ENCODE assay signal across 10 mouse cellular contexts in the genomic region with DNA sequence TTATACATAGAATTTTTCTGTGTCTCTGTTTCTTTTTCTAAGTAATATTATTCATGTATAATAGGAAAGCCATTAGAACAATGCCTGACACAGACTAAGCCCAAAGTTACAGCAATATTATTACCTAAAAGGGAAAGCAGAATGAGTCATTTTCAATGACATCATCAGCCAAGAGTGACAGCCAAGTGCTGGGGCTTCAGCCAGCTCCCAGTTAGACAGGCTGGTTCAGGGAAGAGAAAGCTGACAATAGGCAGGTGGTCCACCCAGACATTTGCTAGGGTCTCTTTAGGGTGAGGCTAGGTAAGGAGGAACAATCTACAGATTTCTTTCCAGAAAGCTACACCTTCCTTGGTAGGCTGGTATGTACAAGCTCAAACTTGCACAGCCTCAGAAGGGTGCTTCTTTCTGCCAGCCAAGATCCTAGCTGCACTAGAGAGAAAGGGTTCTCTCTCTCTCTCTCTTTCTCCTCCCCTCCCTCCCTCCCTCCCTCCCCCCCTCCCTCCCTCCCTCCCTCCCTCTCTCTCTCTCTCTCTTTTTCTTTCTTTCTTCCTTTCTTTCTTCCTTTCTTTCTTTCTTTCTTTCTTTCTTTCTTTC. TPM values are rescaled to one million over a fixed set of nuclear protein-coding genes. Genes with fewer than 3 reads are reported as not detected.
DNase-seq lines count a peak whose midpoint lies in the region; ATAC-seq and TF ChIP-seq lines count a peak whose summit lies in the region.
"Had no signal": no experiment of that assay in that cellular context is flagged by ENCODE, and none has a peak within 500 bp of the region (broad histone marks: within the 10 kb centered on the region; RNA-seq: fewer than 3 reads in every experiment).

No protein-coding gene starts in this region.

- H3K27ac ChIP-seq in limb, embryonic 15.5 days = no peak overlapping the region
- no peak overlapping the region for H3K27ac ChIP-seq in limb, embryonic 10.5 days
- peak overlapping the region; percentile 92 for H3K27ac ChIP-seq in heart, embryonic 13.5 days (replicated peaks)
- peak overlapping the region; percentile 57; the same call in 1 of the 2 replicates for H3K27ac ChIP-seq in olfactory bulb, adult 2 months (ENCODE audit: insufficient read depth, low read depth, low read length)
- H3K27ac ChIP-seq: embryonic facial prominence, embryonic 12.5 days had no signal

- 0 out of 2 replicates have a peak, but pooled peaks cover 7% of the 10 kb centered on the region for H3K4me1 ChIP-seq in limb, embryonic 15.5 days
- H3K4me1 ChIP-seq in limb, embryonic 10.5 days = no peaks in the 10 kb centered on the region
- H3K4me1 ChIP-seq in heart, embryonic 13.5 days = peaks cover 28% of the 10 kb centered on the region
- peaks cover 3% of the 10 kb centered on the region; the same call in 1 of the 2 replicates for H3K4me1 ChIP-seq in olfactory bulb, adult 2 months (ENCODE audit: control insufficient read depth, insufficient read depth, low read length)
- H3K4me1 ChIP-seq: embryonic facial prominence, embryonic 12.5 days; megakaryocyte, embryonic 14.5 days had no signal

- no peaks in the 10 kb centered on the region for H3K9me3 ChIP-seq in limb, embryonic 15.5 days
- H3K9me3 ChIP-seq in limb, embryonic 10.5 days (replicated peaks) = no peaks in the 10 kb centered on the region
- H3K9me3 ChIP-seq in heart, embryonic 13.5 days = 0 out of 2 replicates have a peak, but pooled peaks cover 4% of the 10 kb centered on the region
- H3K9me3 ChIP-seq: embryonic facial prominence, embryonic 12.5 days had no signal

- H3K4me3 ChIP-seq in limb, embryonic 15.5 days = no peak overlapping the region
- no peak overlapping the region for H3K4me3 ChIP-seq in limb, embryonic 10.5 days
- no peak overlapping the region for H3K4me3 ChIP-seq in heart, embryonic 13.5 days
- no peak overlapping the region for H3K4me3 ChIP-seq in olfactory bulb, adult 2 months (ENCODE audit: insufficient read depth, low read depth, low read length)
- H3K4me3 ChIP-seq: embryonic facial prominence, embryonic 12.5 days; megakaryocyte, embryonic 14.5 days had no signal

- TF ChIP-seq POLR2A in olfactory bulb, adult 2 months (IDR thresholded peaks at IDR 0.05; ENCODE audit: insufficient read depth, low read depth, low read length) = no peak

- no peak overlapping the region for H3K4me2 ChIP-seq in limb, embryonic 15.5 days
- H3K4me2 ChIP-seq in heart, embryonic 13.5 days = peak overlapping the region; percentile 31; the same call in 1 of the 2 replicates
- H3K4me2 ChIP-seq: embryonic facial prominence, embryonic 12.5 days had no signal

- no peak for DNase-seq in limb, embryonic 10.5 days (ENCODE audit: low spot score)
- DNase-seq in cerebellum, adult 8-10 months = peak; percentile 46
- no peak for DNase-seq in urinary bladder, adult 2 months (ENCODE audit: low spot score)
- no peak for DNase-seq in testis, postnatal 10 days (ENCODE audit: low spot score)

- H3K36me3 ChIP-seq in limb, embryonic 15.5 days = no peaks in the 10 kb centered on the region
- H3K36me3 ChIP-seq in limb, embryonic 10.5 days = no peaks in the 10 kb centered on the region
- H3K36me3 ChIP-seq in heart, embryonic 13.5 days = no peaks in the 10 kb centered on the region
- H3K36me3 ChIP-seq: embryonic facial prominence, embryonic 12.5 days had no signal

- H3K9ac ChIP-seq in limb, embryonic 15.5 days = no peak overlapping the region
- peak overlapping the region; percentile 56; the same call in 1 of the 2 replicates for H3K9ac ChIP-seq in heart, embryonic 13.5 days
- H3K9ac ChIP-seq: embryonic facial prominence, embryonic 12.5 days had no signal

- no peaks in the 10 kb centered on the region for H3K27me3 ChIP-seq in limb, embryonic 15.5 days
- no peaks in the 10 kb centered on the region for H3K27me3 ChIP-seq in limb, embryonic 10.5 days (ENCODE audit: low read depth, poor library complexity, severe bottlenecking)
- H3K27me3 ChIP-seq in heart, embryonic 13.5 days (replicated peaks) = no peaks in the 10 kb centered on the region
- H3K27me3 ChIP-seq: embryonic facial prominence, embryonic 12.5 days; megakaryocyte, embryonic 14.5 days had no signal

- TF ChIP-seq CTCF in olfactory bulb, adult 2 months (IDR thresholded peaks at IDR 0.05; ENCODE audit: insufficient read depth, low read depth, low read length) = no peak

- ATAC-seq in limb, embryonic 15.5 days (ENCODE audit: insufficient number of reproducible peaks, low FRiP score, low TSS enrichment, low read depth) = 0 out of 2 replicates have a peak, but pooled peaks have one; percentile 35
- no peak for ATAC-seq in heart, embryonic 13.5 days (ENCODE audit: extremely low read depth, insufficient number of reproducible peaks, low FRiP score, low TSS enrichment)
- ATAC-seq in CD4-positive, CD25-positive, alpha-beta regulatory T cell, adult 4 months = no peak

RNA-seq across cellular contexts. Expression of a gene that starts 45.6 kb away (rescaled TPM):
- 2.3 and 2.5 TPM in 2 replicates for polyA plus RNA-seq in limb, embryonic 15.5 days (2015; fragmentation: Nextera tagmentation; extraction: Ambion mirVana)
- 0.39 and 0.41 TPM in 2 replicates for polyA plus RNA-seq in limb, embryonic 10.5 days (2016; fragmentation: Nextera tagmentation; extraction: Ambion mirVana)
- 5.2 and 8.0 TPM in 2 replicates for polyA plus RNA-seq in heart, embryonic 13.5 days (2015; fragmentation: Nextera tagmentation; extraction: Ambion mirVana)
- not detected in 2 replicates for polyA plus RNA-seq in olfactory bulb, adult 2 months (2012; ENCODE audit: insufficient read depth, insufficient read length, low replicate concordance, missing spikeins)
- polyA plus RNA-seq in CD4-positive, CD25-positive, alpha-beta regulatory T cell, adult 4 months (2017; shearing (Covaris generic)) = 1 to 10 TPM; 1.0 to 2.2 TPM
- 5.6 and 7.7 TPM in 2 replicates for polyA plus RNA-seq in urinary bladder, adult 2 months (2012; rRNA removed)

Comparison
In these comparisons a context has a peak if more than half of its experiments do, and no peak if none do; other contexts are left out.
1. H3K27ac ChIP-seq: peak in heart, embryonic 13.5 days (single experiment) and olfactory bulb, adult 2 months (single experiment); none in limb, embryonic 15.5 days (single experiment) and limb, embryonic 10.5 days (single experiment).